Mouse (Mus musculus): ENCODE data around the gene Chrnb1.

- TF ChIP-seq GATA1 (IDR thresholded peaks at IDR 0.05; ENCODE audit: borderline replicate concordance, low read length) (no peak), FLI1 (IDR thresholded peaks at IDR 0.05; ENCODE audit: low read length) (no peak)
Observed at GRCm38 (mm10) chr11:69802648-69803105, 6.9 kb upstream of the Chrnb1 start.
